Mouse (Mus musculus) kidney, embryonic 15.5 days (tissue): Measurements from ENCODE around the gene Dpp9. TPM values are rescaled to one million over a fixed set of nuclear protein-coding genes. Genes with fewer than 3 reads are reported as not detected.

Experiments used
- ATAC-seq: fragments of 200-750 bp; cut with Nextera tagmentation; replicated peaks from 2 replicates; pipeline ENCODE4 v1.8.0; 2017; ENCODE audit warnings: moderate TSS enrichment; ENCODE audit not compliant: low FRiP score
- H3K27ac ChIP-seq: fragments of 300-500 bp; sonication (generic); 2 replicates; pipeline ENCODE4 v1.5.1; 2015; ENCODE audit warnings: mild to moderate bottlenecking, inconsistent platforms
- H3K27me3 ChIP-seq: fragments of 300-500 bp; sonication (generic); 2 replicates; pipeline ENCODE4 v1.6.1; 2015; ENCODE audit warnings: inconsistent platforms
- H3K36me3 ChIP-seq: fragments of 300-500 bp; sonication (generic); 2 replicates; pipeline ENCODE4 v1.6.1; 2015; ENCODE audit warnings: inconsistent platforms
- H3K4me1 ChIP-seq: fragments of 300-500 bp; sonication (generic); 2 replicates; pipeline ENCODE4 v1.6.1; 2015; ENCODE audit warnings: inconsistent platforms
- H3K4me2 ChIP-seq: fragments of 300-500 bp; sonication (generic); 2 replicates; pipeline ENCODE4 v1.6.1; 2015; ENCODE audit warnings: moderate library complexity, mild to moderate bottlenecking, inconsistent platforms
- H3K4me3 ChIP-seq: fragments of 300-500 bp; sonication (generic); replicated peaks from 2 replicates; pipeline ENCODE4 v1.5.1; 2015; ENCODE audit warnings: mild to moderate bottlenecking, inconsistent platforms
- H3K9ac ChIP-seq: fragments of 300-500 bp; sonication (generic); 2 replicates; pipeline ENCODE4 v1.6.1; 2015; ENCODE audit warnings: mild to moderate bottlenecking, inconsistent platforms
- H3K9me3 ChIP-seq: fragments of 300-500 bp; sonication (generic); replicated peaks from 2 replicates; pipeline ENCODE4 v1.6.1; 2016; ENCODE audit warnings: inconsistent platforms
- WGBS: fragments of 180-500 bp; shearing (Covaris S2); methylation state at CpG from one replicate; pipeline ENCODE4 v1.1.7; 2015; ENCODE audit warnings: mixed read lengths; 5-methylcytosine and 5-hydroxymethylcytosine counted together
- polyA plus RNA-seq: library from polyadenylated mRNA; unstranded; fragments of >200 nt; fragmentation: Nextera tagmentation; extraction: Ambion mirVana; gene quantifications from 2 replicates; pipeline ENCODE4 v1.2.1, GENCODE M21; 2015

The Dpp9 gene
- polyA plus RNA-seq, 1 experiment from 2014 or later: 43.8 TPM

GRCm38 (mm10) chr17:56148790-56149618 lies 69.7 kb downstream of the Dpp9 start:
- Histone ChIP-seq H3K4me3 (peak overlapping the region; percentile 32), H3K27ac (no peak overlapping the region), H3K27me3 (peaks cover 97% of the 10 kb centered on the region), H3K9ac (no peak overlapping the region), H3K4me2 (peak overlapping the region; percentile 53), H3K36me3 (no peaks in the 10 kb centered on the region), H3K9me3 (no peaks in the 10 kb centered on the region), H3K4me1 (peaks cover 13% of the 10 kb centered on the region)
- ATAC-seq: 0 out of 2 replicates have a peak, but pooled peaks have one; percentile 17
- WGBS: 1% methylated on average over 30 of the region's 30 CpGs

GRCm38 (mm10) chr17:56148280-56148679 lies 70.4 kb downstream of the Dpp9 start:
- Histone ChIP-seq H3K27me3 (peaks cover 98% of the 10 kb centered on the region), H3K9me3 (no peaks in the 10 kb centered on the region), H3K9ac (no peak overlapping the region), H3K4me2 (peak overlapping the region; percentile 53), H3K36me3 (no peaks in the 10 kb centered on the region), H3K4me1 (peaks cover 9% of the 10 kb centered on the region), H3K4me3 (peak overlapping the region; percentile 32), H3K27ac (no peak overlapping the region)
- ATAC-seq: no peak
- 25% methylated on average over 9 of the region's 9 CpGs for WGBS

- 53% methylated on average over 12 of the region's 12 CpGs for WGBS
- H3K27me3 ChIP-seq: peaks cover 98% of the 10 kb centered on the region
Observed at GRCm38 (mm10) chr17:56147420-56147819, 71.3 kb downstream of the Dpp9 start.

GRCm38 (mm10) chr17:56146131-56146530 lies 72.6 kb downstream of the Dpp9 start:
- Histone ChIP-seq H3K9ac (no peak overlapping the region), H3K4me3 (no peak overlapping the region), H3K9me3 (no peaks in the 10 kb centered on the region), H3K4me1 (peaks cover 25% of the 10 kb centered on the region), H3K4me2 (no peak overlapping the region), H3K27ac (no peak overlapping the region), H3K27me3 (peaks cover 100% of the 10 kb centered on the region), H3K36me3 (no peaks in the 10 kb centered on the region)
- no peak for ATAC-seq
- WGBS: 19% methylated on average over 9 of the region's 9 CpGs

More at GRCm38 (mm10) chr17:56147420-56147819, 71.3 kb downstream of the Dpp9 start:
- Histone ChIP-seq H3K36me3 (no peaks in the 10 kb centered on the region), H3K4me1 (peaks cover 12% of the 10 kb centered on the region), H3K4me3 (no peak overlapping the region), H3K4me2 (no peak overlapping the region), H3K9ac (no peak overlapping the region), H3K27ac (no peak overlapping the region), H3K9me3 (no peaks in the 10 kb centered on the region)
- no peak for ATAC-seq

GRCm38 (mm10) chr17:56144546-56144945 lies 74.2 kb downstream of the Dpp9 start:
- Histone ChIP-seq H3K9me3 (no peaks in the 10 kb centered on the region), H3K4me2 (no peak overlapping the region), H3K4me3 (no peak overlapping the region), H3K27me3 (peaks cover 100% of the 10 kb centered on the region), H3K27ac (no peak overlapping the region), H3K4me1 (peaks cover 31% of the 10 kb centered on the region), H3K36me3 (no peaks in the 10 kb centered on the region), H3K9ac (no peak overlapping the region)
- WGBS: 74% methylated on average over 9 of the region's 9 CpGs
- no peak for ATAC-seq

- Histone ChIP-seq H3K4me1 (peaks cover 44% of the 10 kb centered on the region), H3K27ac (no peak overlapping the region), H3K27me3 (peaks cover 95% of the 10 kb centered on the region), H3K4me3 (peak overlapping the region; percentile 42), H3K36me3 (no peaks in the 10 kb centered on the region), H3K9me3 (no peaks in the 10 kb centered on the region), H3K9ac (peak overlapping the region; percentile 30; the same call in 1 of the 2 replicates), H3K4me2 (peak overlapping the region; percentile 77)
- ATAC-seq: peak; percentile 16; the same call in 1 of the 2 replicates
- 1% methylated on average over 44 of the region's 47 CpGs for WGBS
Observed at GRCm38 (mm10) chr17:56141702-56142605, 76.8 kb downstream of the Dpp9 start.

GRCm38 (mm10) chr17:56139858-56140595 lies 78.7 kb downstream of the Dpp9 start, which contains the start of gene Sema6b:
Gene Sema6b (minus strand): TSS chr17:56140343.
- WGBS: 1% methylated on average over 77 of the region's 79 CpGs
- ATAC-seq: peak; percentile 22; the same call in 1 of the 2 replicates

GRCm38 (mm10) chr17:56139355-56139754 lies 79.3 kb downstream of the Dpp9 start:
- peak overlapping the region; percentile 100 for H3K4me2 ChIP-seq
- no peaks in the 10 kb centered on the region for H3K36me3 ChIP-seq
- no peak for ATAC-seq
- H3K9me3 ChIP-seq: no peaks in the 10 kb centered on the region
- 11% methylated on average over 20 of the region's 21 CpGs for WGBS
- peaks cover 72% of the 10 kb centered on the region for H3K27me3 ChIP-seq
- peak overlapping the region; percentile 69 for H3K4me3 ChIP-seq
- peaks cover 55% of the 10 kb centered on the region for H3K4me1 ChIP-seq
- peak overlapping the region; percentile 45; the same call in 1 of the 2 replicates for H3K9ac ChIP-seq
- H3K27ac ChIP-seq: no peak overlapping the region

More at GRCm38 (mm10) chr17:56139858-56140595, 78.7 kb downstream of the Dpp9 start, which contains the start of gene Sema6b:
- peaks cover 48% of the 10 kb centered on the region for H3K4me1 ChIP-seq
- no peak within 1 kb of the TSS for H3K27ac ChIP-seq
- H3K27me3 ChIP-seq: peaks cover 79% of the 10 kb centered on the region
- peak within 1 kb of the TSS; percentile 45; the same call in 1 of the 2 replicates for H3K9ac ChIP-seq
- H3K36me3 ChIP-seq: no peaks in the 10 kb centered on the region
- no peaks in the 10 kb centered on the region for H3K9me3 ChIP-seq
- H3K4me3 ChIP-seq: peak within 1 kb of the TSS; percentile 69
- peak within 1 kb of the TSS; percentile 100 for H3K4me2 ChIP-seq

GRCm38 (mm10) chr17:56137839-56138613 lies 80.7 kb downstream of the Dpp9 start:
- Histone ChIP-seq H3K27me3 (peaks cover 59% of the 10 kb centered on the region), H3K4me2 (peak overlapping the region; percentile 53)
- 14% methylated on average over 25 of the region's 25 CpGs for WGBS

More at GRCm38 (mm10) chr17:56137839-56138613, 80.7 kb downstream of the Dpp9 start:
- 0 out of 2 replicates have a peak overlapping the region, but pooled peaks have one; percentile 21 for H3K9ac ChIP-seq
- no peaks in the 10 kb centered on the region for H3K9me3 ChIP-seq
- peaks cover 68% of the 10 kb centered on the region for H3K4me1 ChIP-seq
- no peak overlapping the region for H3K27ac ChIP-seq
- H3K36me3 ChIP-seq: no peaks in the 10 kb centered on the region
- ATAC-seq: no peak
- H3K4me3 ChIP-seq: peak overlapping the region; percentile 24
